Mouse (Mus musculus) kidney, postnatal 36 days (tissue): ENCODE results near the gene 9530068E07Rik.
"Not testable (repeated sequence)": the region's sequence is repeated elsewhere in the genome, so short reads cannot be mapped to it uniquely, and the experiment has no call there.

Experiments used
- DNase-seq, 2 experiments: peaks; one replicate each; pipeline ENCODE4 v3.0.0; 2021 to 2022; ENCODE audit warnings: mixed read lengths in 2 of 2

9530068E07Rik gene

DNA sequence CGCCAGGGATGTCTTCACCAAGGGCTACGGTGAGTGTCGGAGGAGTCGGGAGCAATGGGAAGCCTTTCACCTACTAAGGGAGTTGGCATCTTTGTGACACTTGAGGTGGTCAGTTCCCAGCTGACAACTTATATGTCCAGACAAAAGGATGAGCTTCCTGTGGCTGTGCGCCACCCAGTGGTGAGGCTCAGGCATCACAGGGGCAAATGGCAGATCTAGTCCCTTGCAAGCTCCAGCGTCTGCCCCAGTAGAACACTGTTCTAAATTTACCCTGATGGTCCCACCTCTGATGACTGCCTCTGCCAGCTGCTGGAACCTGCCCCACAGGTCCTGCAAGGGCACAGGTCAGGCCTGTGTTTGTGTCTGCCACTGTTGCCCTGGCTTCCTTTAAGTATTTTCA lies 21.9 kb upstream of the 9530068E07Rik start:
- DNase-seq: peak; percentile 66 to 76

DNA sequence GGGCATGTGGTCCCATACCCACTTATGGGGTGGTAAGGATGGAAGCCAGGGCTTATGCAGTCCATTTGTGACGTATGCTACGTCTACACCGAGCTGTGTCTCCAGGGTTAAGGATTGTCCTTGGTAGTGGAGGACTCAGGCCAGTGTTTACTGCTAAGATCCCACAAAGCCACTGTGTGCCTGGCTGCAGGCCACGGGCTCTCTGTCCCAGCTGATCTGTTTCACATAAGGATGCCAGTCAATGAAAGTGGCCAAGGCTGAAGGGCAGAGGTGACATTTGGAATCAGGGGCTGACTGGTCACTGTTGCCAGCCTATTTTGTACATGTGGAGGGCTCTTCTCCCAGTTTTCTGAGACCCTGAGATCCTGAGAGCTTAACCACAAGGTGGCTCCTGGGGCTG lies 18.6 kb upstream of the 9530068E07Rik start:
- no peak for DNase-seq

DNA sequence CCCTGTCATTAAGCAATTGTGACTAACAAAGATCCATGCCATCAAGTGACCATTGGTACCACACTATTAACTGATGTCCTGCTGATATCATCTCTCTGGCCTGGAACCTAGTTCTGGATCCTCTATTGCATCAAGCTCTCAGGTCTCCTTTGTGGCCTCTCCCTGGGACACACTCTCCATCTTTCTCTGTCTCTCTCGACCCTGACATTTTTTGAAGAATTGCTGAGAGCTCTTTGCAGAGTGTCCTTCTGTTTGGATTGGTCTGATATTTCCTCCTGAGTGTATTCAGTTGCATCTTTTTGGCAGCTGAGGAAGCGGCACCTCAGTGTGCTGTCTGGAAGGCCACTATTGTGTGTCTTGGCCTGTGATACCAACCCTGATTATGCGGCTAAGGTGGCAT lies 17.0 kb upstream of the 9530068E07Rik start:
- no peak for DNase-seq

DNA sequence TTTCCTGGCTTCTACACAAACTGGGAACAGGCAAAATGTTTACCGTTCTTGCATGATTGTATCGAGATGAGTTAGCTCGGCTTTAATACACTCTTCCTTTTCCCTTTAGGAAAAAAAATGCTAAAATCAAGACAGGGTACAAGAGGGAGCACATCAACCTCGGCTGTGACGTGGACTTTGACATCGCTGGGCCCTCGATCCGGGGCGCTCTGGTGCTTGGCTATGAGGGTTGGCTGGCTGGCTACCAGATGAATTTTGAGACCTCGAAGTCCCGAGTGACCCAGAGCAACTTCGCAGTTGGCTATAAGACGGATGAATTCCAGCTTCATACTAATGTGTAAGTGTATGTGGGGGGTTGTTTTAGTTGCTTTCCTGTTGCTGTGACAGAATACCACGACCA lies 12.5 kb upstream of the 9530068E07Rik start:
- DNase-seq: peak; percentile 77 to 80

DNA sequence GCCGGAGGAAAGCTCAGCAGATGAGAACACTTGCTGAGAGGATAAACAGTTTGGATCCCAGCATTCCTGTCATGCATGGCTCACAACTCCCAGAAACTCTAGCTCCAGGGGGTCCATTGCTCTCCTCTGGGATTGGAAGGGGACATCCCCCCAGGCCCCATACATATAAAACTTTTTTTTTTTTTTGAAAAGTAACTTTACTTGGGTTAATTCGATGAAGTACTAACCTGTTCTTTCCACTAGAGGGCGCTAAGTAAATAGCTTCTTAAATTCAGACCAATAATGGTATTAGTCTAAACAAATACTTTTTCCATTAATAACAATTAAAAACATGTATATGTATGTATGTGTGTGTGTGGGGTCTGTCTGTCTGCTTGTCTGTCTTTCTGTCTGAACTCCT lies 11.6 kb upstream of the 9530068E07Rik start:
- DNase-seq: no peak

DNA sequence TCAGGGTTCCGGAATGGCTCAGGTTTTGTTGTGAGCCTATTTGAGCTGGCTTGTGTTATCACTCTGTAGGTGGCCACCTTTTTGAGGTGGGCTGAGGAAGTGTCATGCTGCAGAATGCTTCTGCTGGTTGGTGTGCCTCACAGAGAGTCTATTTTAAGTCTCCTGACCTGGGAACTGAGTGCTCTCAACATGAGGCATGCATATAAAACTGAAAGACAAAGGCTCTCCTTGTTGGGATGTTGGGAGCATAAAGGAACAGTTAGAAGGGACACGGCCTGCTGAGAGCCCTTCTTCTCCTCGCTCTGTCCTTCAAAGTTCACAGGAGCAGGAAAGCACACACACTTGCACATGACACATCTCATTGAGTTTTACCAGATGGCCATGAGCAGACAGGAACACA lies 9.3 kb upstream of the 9530068E07Rik start:
- no peak for DNase-seq

DNA sequence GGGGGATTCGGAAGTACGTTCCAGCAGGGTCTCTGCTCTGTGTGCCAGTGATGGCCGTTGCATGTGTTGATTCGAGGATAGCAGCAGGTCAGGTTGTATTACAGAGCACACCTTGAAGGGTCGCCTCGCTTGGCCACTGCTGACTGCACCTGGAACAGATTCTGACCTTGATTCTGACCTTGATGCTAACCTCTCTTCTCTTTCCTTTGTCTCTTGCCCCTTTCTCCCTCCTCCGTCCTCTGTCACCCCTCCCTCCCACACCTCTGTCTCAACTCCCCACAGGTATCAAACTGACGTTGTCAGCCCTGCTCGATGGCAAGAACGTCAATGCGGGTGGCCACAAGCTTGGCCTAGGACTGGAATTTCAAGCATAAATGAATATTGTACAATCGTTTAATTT lies 8.1 kb upstream of the 9530068E07Rik start:
- no peak for DNase-seq

DNA sequence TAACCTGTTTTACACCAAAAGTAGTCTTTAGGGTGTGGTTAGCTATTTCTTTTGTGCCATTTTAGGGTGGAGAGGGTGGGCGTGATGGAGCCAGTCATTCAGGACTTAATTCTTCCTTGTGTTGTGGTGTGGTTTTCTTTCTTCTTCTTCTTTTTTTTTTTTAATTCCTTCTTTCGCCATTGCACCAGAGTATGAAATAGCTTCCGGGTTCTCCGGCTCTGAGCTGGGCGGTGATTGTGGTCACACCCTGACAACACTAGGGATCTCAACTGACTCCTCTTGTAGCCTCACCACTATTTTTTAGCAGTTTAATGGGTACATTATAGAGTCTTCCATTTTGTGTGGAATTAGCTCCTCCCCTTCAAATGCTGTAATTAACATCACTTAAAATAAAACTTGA lies 7.2 kb upstream of the 9530068E07Rik start:
- not testable (repeated sequence) for DNase-seq

DNA sequence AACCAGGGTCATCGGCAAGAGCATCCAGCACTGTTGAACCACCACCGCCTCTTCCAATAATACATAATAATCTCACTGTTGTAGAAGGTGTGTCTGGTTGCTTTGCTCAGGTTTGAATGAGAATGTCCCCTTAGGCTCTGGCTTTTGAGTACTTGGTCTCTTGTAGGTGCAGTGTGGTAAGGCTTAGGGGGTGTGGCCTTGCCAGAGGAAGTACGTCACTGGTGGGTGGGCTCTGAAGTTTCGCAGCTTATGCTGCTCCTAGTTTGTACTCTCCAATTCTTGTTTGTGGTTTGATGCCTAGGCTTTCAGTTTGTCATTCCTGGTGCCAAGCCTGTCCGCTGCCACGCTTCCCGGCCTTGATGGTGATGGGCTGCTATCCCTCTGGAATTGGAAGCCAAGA lies 6.3 kb upstream of the 9530068E07Rik start:
- no peak for DNase-seq

DNA sequence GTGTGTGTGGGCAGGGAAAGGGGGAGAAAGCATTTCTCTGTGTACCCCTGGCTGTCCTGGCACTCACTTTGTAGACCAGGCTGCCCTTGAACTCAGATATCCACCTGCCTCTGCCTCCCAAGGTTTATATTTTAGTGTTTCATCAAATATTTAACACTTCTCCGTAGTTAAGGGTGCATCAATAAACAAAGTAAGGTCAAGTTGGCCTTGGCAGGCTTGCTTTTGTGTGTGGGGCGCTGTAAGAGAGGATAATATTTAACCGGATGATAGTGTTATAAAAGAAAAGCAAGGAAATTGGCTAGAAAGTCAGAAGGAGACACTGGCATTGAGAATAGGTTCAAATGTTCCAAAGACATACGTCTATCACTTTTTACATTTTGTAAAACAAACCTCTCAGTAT lies 1.7 kb upstream of the 9530068E07Rik start:
- DNase-seq: peak; percentile 45 to 63

DNA sequence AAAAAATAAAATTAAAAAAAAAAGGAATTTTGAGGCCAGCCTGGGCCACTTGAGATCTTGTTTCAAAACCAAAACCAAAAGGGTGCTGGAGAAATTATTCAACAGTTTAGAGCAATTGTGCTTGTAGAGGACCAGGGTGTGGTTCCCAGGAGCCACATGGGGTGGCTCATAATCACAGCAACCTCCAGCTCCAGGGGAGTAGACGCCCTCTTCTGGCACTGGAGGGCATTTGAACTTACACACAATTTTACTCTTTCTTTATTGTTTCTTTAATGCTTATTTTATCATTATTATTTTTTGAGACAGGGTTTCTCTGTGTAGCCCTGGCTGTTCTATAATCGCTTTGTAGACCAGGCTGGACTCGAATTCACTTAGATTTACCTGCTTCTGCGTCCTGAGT lies 885 bp upstream of the 9530068E07Rik start:
- no peak for DNase-seq

DNA sequence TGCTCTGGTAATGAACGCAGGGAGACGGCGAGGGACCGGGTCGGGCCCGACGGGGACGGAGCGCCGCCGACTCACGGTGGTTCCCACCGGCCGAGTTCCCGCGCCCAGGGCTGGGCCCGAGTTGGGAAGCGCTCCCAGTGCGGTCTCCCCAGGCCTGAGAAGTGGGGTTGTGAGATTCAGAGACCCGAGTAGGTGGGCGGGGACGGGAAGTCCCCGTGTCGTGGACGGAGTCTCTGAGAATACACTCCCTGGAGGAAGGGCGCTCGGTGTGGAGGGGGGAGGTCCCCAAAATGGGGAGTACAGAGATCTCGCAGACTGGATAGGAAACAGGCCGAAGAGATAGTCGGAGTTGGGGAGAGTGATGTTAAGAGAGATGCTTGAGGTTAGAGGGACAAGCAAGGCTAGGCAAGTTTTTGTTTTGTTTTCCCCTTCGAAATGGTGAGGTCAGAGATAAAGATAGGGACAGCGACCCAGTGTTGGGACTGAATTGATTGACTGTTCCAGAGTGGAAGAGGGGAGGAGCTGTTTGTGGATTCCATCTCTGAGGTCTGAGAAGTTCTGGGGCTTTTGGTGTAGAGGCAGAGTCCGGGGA lies 465 bp downstream of the 9530068E07Rik start:
- peak in 1 of 2 experiments; percentile 57 for DNase-seq

DNA sequence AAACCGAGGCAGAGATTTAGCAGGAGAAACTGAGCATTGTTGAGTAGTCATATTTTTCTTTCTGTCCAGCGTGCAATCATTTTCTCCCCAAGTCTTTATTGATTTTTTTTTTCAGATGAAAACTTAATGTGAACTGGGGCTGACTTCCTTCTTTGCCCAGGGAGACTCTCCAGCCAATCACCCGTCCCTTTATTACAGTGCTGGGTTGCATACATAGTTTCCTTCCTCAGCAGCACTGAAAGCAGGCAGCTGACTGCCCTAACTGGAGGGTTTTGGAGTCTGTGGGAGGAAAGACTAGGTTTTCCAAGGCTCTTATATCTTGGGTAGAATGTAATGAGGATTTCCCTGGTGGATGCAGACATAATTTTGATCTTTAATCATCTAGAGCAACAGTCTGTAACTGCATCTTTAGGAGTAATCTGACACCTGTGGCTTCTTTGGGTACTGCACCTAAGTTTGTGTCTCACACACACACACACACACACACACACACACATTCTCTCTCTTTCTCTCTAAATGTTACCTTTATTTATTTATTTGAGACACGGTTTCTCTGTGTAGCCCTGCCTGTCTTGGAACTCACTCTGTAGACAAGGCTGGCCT lies 1.3 kb downstream of the 9530068E07Rik start:
- peak in 1 of 2 experiments; percentile 53 for DNase-seq

DNA sequence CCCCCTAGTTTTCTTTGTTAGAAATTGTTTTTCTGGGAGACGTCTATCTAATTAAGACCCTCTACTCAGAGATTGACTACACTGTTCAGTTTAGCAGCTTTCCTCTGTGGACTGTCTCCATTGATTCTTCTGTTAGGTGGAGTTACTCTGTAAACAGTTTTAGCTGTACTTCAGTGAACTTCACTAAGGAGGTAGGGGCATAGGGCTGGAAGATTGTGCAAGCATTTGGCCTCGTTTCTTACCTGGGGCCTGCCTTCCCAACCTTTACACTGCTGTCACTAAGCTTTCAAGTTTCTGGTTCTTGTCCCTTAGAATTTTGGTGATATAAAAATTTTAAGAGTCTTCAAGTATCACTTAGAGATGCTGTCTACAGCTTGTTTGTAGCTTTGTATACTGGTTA lies 5.2 kb downstream of the 9530068E07Rik start:
- DNase-seq: peak in 1 of 2 experiments; percentile 61

DNA sequence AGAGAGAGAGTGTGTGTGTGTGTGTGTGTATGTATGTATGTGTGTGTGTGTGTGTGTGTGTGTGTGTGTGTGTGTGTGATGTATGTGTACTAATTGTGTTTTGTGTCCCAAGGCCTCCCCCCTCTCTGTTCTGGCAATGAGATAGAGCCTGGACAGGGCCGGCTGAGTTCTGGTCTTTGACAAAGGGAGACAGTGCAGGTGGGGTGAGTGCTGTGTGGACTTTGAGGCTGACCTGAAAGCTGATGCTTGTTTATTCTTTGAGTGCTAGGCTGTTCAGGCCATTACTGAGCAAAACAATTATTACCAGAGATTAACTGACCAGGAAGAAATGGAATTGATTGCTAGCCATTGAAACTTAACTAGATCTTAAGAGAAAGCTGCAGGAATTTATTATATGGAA lies 6.3 kb downstream of the 9530068E07Rik start:
- peak; percentile 67 to 79 for DNase-seq

DNA sequence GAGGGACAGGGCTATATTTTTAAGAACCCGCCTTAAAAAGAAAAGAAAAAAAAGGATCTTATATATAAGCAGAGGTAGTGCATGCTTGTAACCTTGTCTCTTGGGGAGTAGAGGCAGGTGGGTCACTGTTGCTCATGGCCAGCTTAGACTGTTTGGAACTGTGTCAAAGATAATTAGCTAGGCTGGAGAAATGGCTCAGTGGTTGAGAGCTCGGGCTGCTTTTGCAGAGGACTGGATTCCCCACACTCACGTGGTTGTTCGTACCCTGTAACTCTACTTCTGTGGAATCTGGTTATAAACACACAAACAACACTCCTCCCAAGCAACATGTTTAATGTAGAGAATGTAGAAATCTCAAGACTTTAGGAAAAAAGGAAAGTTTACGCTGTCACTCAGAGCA lies 8.0 kb downstream of the 9530068E07Rik start:
- peak; percentile 46 to 64 for DNase-seq

DNA sequence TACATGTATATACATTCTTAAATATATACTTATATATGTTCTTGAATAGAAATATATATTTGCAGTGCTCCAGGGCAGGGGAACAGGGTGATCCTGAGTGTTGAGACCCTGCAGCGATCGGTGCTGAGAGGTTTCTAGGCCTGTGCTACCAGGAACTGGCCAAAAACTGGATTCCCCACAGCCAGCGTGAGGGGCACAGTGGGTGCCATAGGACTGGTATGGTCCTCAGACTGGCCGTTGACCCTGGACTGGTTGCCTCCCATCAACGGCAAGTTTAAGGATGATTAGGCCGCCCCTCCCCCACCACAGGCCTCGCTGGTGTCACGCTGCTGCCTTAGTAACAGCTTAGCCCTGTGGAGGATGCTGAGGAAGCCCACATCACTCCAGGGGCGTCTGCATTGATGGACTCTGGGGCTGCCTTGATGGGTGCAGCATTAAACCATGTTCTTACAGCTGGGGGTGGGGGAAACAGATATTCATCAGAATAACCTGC lies 9.0 kb downstream of the 9530068E07Rik start:
- DNase-seq: peak; percentile 56 to 74

DNA sequence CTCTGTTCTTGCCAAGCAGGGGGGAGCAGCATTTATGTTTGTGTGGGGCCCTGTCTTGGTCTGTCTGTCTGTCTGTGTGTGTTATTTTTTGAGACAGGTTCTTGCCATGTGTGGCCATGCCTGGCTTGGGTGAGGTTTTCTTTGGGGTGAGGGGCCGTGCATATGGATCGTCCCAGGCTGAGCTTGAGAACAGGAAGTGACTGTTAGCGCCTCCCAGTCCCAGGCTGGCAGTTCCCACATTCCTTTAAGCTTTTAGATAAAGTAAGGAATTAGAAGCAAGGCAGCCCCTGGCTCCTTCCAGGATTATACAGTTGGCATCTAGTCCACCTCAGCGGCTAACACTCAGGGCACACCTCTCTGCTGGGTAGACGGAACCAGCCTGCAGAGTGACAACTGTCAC lies 13.1 kb downstream of the 9530068E07Rik start:
- DNase-seq: no peak

DNA sequence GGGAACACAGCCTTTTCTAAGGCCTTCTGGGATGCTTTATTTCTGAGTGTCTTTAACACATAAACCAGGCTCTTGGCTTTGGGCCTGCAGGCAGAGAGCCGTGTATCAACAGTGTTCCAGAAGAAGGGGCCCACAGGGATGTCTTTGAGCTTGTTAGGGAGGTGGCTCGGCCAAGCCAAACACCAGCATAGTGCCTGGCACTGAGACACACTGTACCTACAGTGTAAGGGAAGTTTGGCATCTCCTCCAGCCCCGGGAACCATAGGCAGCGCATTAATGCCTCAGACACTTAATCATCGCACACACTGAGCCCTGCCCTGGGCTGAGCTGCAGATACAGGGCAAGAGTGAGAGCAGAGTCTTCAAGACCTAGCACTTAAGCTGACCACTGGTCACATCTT lies 22.1 kb downstream of the 9530068E07Rik start:
- peak in 1 of 2 experiments; percentile 33 for DNase-seq

DNA sequence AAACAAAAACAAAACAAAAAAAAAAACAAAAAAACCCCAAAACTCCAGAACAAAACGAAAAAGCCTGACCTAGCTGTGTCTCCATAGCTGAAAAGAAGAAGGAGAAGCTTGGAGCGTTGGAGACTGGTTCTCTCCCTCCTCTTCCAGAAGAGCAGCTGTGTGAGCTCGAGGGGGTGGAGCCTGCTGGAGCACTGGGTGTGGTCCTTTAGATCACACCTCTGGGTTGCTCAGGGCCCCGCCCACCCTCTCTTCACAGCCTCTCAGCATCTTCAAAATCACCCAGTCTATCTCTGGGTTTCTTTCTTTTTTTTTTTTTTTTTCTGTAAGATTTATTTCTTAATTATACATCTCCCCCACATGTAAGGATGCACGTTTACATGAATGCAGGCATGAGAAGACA lies 23.0 kb downstream of the 9530068E07Rik start:
- DNase-seq: peak in 1 of 2 experiments; percentile 63

DNA sequence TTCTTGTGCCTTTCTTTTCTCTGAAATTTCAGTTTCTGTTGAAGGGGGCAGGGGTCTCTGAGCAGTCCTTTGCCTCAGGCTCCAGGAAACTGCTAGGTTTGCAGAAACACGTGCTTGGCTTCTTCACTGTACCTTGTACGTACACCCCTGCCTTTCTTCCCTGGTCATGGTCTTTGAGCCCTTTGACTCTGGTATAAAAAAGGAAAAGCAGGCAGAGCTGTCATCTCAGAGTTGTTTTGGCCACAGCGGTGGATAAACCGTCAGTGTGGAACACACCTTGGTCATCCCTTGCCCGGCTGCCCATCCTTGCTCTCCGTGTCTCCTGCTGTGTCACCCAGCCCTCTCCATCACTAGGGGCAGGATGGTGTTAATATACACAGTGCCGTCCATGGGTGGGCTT lies 23.6 kb downstream of the 9530068E07Rik start:
- DNase-seq: peak; percentile 43 to 50

DNA sequence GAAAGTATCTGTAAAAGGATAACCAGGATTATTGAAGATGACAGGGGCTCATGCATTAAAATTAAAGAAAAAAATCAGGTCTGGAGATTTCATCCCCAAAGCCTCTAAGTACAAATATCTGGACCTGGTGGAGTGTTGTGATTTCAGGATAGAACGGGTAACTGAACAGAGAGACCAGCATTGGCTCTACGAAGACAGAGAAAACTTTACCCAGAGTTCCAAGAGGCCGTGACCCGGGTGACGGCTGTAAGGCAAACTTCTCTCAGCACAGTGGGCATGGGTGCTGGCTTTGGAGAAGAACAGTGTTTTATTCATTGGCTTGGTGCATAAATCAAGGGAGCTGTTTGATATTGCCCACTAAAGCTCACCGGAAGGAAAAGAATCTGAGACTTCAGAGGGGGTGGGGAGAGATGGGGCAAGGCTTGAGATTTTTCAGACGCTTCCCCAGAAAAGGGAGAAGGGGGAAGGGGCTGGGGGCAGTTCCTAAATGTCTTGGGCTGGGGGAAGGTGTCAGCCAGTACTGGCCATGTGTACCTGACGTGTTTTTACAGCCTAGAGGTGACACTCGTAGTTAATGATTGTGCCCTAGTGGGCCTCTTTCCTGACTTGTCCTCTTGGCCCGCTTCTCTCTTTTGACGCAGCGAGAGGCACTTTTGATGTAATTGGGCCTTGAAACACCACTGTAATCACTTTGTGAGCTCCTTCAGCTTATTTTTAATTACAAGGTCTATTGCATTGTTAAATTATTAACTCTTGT lies 24.2 kb downstream of the 9530068E07Rik start:
- DNase-seq: peak; percentile 52 to 58

DNA sequence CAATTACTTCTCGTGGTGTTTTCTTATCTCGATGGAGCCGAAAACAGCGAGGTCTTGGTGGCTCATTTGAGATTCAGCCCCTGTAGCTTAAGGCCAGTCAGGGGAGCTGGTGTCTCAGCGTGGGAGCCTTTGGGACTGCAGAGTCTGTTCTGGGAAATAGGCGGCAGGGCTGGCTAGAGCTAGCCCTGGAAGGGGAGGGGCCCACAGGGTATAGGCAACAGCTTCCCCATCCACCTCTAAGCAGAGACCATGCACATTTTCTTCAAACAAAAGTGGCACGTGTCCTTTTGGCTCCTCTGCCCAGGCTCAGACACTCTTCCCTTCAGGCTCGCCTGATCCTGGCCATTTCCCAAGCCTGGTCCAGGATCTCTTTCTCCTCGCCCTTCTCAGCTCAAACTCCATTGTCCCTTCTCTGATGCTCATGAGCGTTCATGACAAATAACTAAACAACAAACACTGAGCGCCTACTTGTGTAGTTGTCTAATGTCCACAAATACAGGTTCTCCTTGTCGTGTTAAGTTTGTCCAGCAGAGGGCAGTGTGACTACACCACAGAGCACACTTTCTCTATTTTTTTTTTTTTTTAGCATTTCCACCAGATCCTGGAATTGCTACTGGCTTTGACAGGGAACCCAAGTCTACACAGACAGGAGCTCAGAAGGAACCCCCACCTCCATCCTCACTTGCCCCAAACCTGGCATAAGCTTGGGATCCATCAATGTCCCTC lies 25.0 kb downstream of the 9530068E07Rik start:
- DNase-seq: peak; percentile 73 to 86
